8 mouse cellular contexts compared by ENCODE assay signal in genomic region chr8:109706874-109707237, GRCm38 (mm10). TPM values are rescaled to one million over a fixed set of nuclear protein-coding genes. Genes with fewer than 3 reads are reported as not detected.
DNase-seq lines count a peak whose midpoint lies in the region; ATAC-seq lines count a peak whose summit lies in the region.

No protein-coding gene starts in this region.

- intact Hi-C loops in left cerebral cortex, postnatal 14 days (cut with DNase I), result no loop called here

- peak; percentile 50 to 58 for DNase-seq in gastrocnemius, adult 8-10 months (ENCODE audit: low spot score in 2 of 2)
- peak; percentile 74 to 75 for DNase-seq in left cerebral cortex, postnatal 14 days (ENCODE audit: low spot score in 2 of 2)
- DNase-seq in right cerebral cortex, postnatal 14 days, result peak; percentile 76
- peak; percentile 87 for DNase-seq in urinary bladder, postnatal 14 days (ENCODE audit: low spot score)

- ATAC-seq in activated CD4-positive, CD25-positive, alpha-beta regulatory T cell, adult 4 months, result peak; percentile 47
- peak; percentile 76 for ATAC-seq in common myeloid progenitor, adult 5-6 weeks (replicated peaks; ENCODE audit: low read depth, poor library complexity, severe bottlenecking)
- peak; percentile 53 for ATAC-seq in inflammation-experienced regulatory T-cells, adult 6 months
- ATAC-seq in megakaryocyte-erythroid progenitor cell, adult 5-6 weeks (replicated peaks; ENCODE audit: low FRiP score, low TSS enrichment, poor library complexity, severe bottlenecking), result peak; percentile 80

RNA-seq across cellular contexts. Expression of gene Zfp821, which starts 1.5 kb away (rescaled TPM):
- 1 to 10 TPM; 5.1 to 5.5 TPM for polyA plus RNA-seq in activated CD4-positive, CD25-positive, alpha-beta regulatory T cell, adult 4 months (2017; shearing (Covaris generic))
- 4.3 and 7.5 TPM in 2 replicates for total RNA-seq in common myeloid progenitor, adult 5-6 weeks (2017)
- total RNA-seq in gastrocnemius, adult 8-10 months (2022), result 1 to 10 TPM; 4.8 to 6.3 (median 5.5) TPM
- 1 to 10 TPM; 3.5 to 9.7 (median 6.0) TPM for polyA plus RNA-seq in inflammation-experienced regulatory T-cells, adult 6 months (2017; shearing (Covaris generic))
- 10 to 100 TPM; 55.9 to 57.1 TPM for total RNA-seq in left cerebral cortex, postnatal 14 days (2021)
- 6.6 and 8.7 TPM in 2 replicates for total RNA-seq in megakaryocyte-erythroid progenitor cell, adult 5-6 weeks (2014; fragmentation: Nextera tagmentation)
- total RNA-seq in megakaryocyte-erythroid progenitor cell, adult 5-6 weeks (2017), result 7.3 and 10.2 TPM in 2 replicates

RNA-seq across cellular contexts. Expression of gene Ist1, which starts 13.8 kb away (rescaled TPM):
- polyA plus RNA-seq in activated CD4-positive, CD25-positive, alpha-beta regulatory T cell, adult 4 months (2017; shearing (Covaris generic)), result 100 to 1,000 TPM; 128 to 129 TPM
- 63.5 and 85.4 TPM in 2 replicates for total RNA-seq in common myeloid progenitor, adult 5-6 weeks (2017)
- 10 to 100 TPM; 24.8 to 31.4 (median 29.5) TPM for total RNA-seq in gastrocnemius, adult 8-10 months (2022)
- 100 to 1,000 TPM; 103 to 143 (median 127) TPM for polyA plus RNA-seq in inflammation-experienced regulatory T-cells, adult 6 months (2017; shearing (Covaris generic))
- 10 to 100 TPM; 75.4 to 77.3 TPM for total RNA-seq in left cerebral cortex, postnatal 14 days (2021)
- 71.2 and 72.9 TPM in 2 replicates for total RNA-seq in megakaryocyte-erythroid progenitor cell, adult 5-6 weeks (2014; fragmentation: Nextera tagmentation)
- total RNA-seq in megakaryocyte-erythroid progenitor cell, adult 5-6 weeks (2017), result 80.7 and 86.8 TPM in 2 replicates

RNA-seq across cellular contexts. Expression of gene Atxn1l, which starts 30.7 kb away (rescaled TPM):
- polyA plus RNA-seq in activated CD4-positive, CD25-positive, alpha-beta regulatory T cell, adult 4 months (2017; shearing (Covaris generic)), result 1 to 10 TPM; 2.2 to 2.8 TPM
- total RNA-seq in common myeloid progenitor, adult 5-6 weeks (2017), result 8.9 and 13.4 TPM in 2 replicates
- total RNA-seq in gastrocnemius, adult 8-10 months (2022), result 10 to 100 TPM; 18.2 to 28.9 (median 24.9) TPM
- 1 to 10 TPM; 3.0 to 4.6 (median 3.2) TPM for polyA plus RNA-seq in inflammation-experienced regulatory T-cells, adult 6 months (2017; shearing (Covaris generic))
- total RNA-seq in left cerebral cortex, postnatal 14 days (2021), result 10 to 100 TPM; 41.4 to 41.8 TPM
- total RNA-seq in megakaryocyte-erythroid progenitor cell, adult 5-6 weeks (2014; fragmentation: Nextera tagmentation), result 8.5 and 18.3 TPM in 2 replicates
- 8.7 and 9.2 TPM in 2 replicates for total RNA-seq in megakaryocyte-erythroid progenitor cell, adult 5-6 weeks (2017)

Comparison
In these comparisons a context has a peak if more than half of its experiments do, and no peak if none do; other contexts are left out.
1. Peak in every context shown above with its lines: DNase-seq and ATAC-seq.